Mouse (Mus musculus): Measurements from ENCODE around the gene Il1rl2. TPM values are rescaled to one million over a fixed set of nuclear protein-coding genes. Genes with fewer than 3 reads are reported as not detected.

Gene Il1rl2
- 0.63 and 1.2 TPM in 2 replicates for polyA plus RNA-seq (2012; rRNA removed)

DNA sequence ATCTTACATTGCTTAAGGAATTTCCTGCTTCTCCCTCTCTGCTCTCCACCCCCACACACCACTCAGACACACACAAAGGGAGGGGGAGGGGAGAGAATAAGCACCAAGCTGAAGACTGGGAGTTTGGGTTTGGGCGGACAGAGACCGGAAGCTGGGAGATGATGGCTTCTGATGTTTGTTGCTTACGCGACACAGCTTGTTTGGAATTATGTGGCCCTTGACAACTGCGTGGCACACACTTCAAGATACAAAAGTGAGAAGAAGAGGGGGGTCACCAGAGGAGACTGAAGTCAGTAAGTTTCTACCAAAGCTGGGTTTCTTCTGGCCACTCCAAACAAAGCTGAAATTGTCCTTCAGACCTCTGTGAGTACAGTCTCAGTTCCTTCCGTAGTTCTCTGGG is at the start of gene Il1rl2:
TSS of gene Il1rl2 (plus strand) at position 154 of the 400 bp plus-strand sequence.

Other genes starting within 250 kb of the Il1rl2 start
- 1.8 and 2.0 TPM in 2 replicates for gene Il1r1, start 99.5 kb upstream of the Il1rl2 start, polyA plus RNA-seq (2012; rRNA removed)
- gene Il1rl1, start 105.0 kb downstream of the Il1rl2 start, polyA plus RNA-seq (2012; rRNA removed) = 0.95 and 1.0 TPM in 2 replicates
- gene Il18r1, start 140.9 kb downstream of the Il1rl2 start, polyA plus RNA-seq (2012; rRNA removed) = 0.52 and 0.73 TPM in 2 replicates
- gene Il18rap, start 190.8 kb downstream of the Il1rl2 start, polyA plus RNA-seq (2012; rRNA removed) = 0.01 TPM in 1 of 2 replicates, not detected in the other